Mouse (Mus musculus): ENCODE data around the gene Wnt2. TPM values are rescaled to one million over a fixed set of nuclear protein-coding genes. Genes with fewer than 3 reads are reported as not detected.

The Wnt2 gene
- not detected in 3 replicates for total RNA-seq (2017)

GRCm38 (mm10) chr6:18029746-18030656 lies at the start of gene Wnt2:
Gene Wnt2 (minus strand): TSS chr6:18030585.
- no peak for ATAC-seq (replicated peaks; ENCODE audit: insufficient number of reproducible peaks, low FRiP score, low TSS enrichment, poor library complexity, severe bottlenecking)

- no peak for ATAC-seq (replicated peaks; ENCODE audit: insufficient number of reproducible peaks, low FRiP score, low TSS enrichment, poor library complexity, severe bottlenecking)
Observed at GRCm38 (mm10) chr6:18078615-18079014, 48.2 kb upstream of the Wnt2 start.

- no peak for ATAC-seq (replicated peaks; ENCODE audit: insufficient number of reproducible peaks, low FRiP score, low TSS enrichment, poor library complexity, severe bottlenecking)
Observed at GRCm38 (mm10) chr6:18076986-18077385, 46.6 kb upstream of the Wnt2 start.

- ATAC-seq (replicated peaks; ENCODE audit: insufficient number of reproducible peaks, low FRiP score, low TSS enrichment, poor library complexity, severe bottlenecking), result no peak
Observed at GRCm38 (mm10) chr6:18076577-18076976, 46.2 kb upstream of the Wnt2 start.

- no peak for ATAC-seq (replicated peaks; ENCODE audit: insufficient number of reproducible peaks, low FRiP score, low TSS enrichment, poor library complexity, severe bottlenecking)
Observed at GRCm38 (mm10) chr6:18057899-18058298, 27.5 kb upstream of the Wnt2 start.

- ATAC-seq (replicated peaks; ENCODE audit: insufficient number of reproducible peaks, low FRiP score, low TSS enrichment, poor library complexity, severe bottlenecking), result no peak
Observed at GRCm38 (mm10) chr6:18051702-18052101, 21.3 kb upstream of the Wnt2 start.

GRCm38 (mm10) chr6:18044299-18044698 lies 13.9 kb upstream of the Wnt2 start:
- ATAC-seq (replicated peaks; ENCODE audit: insufficient number of reproducible peaks, low FRiP score, low TSS enrichment, poor library complexity, severe bottlenecking), result no peak

- no peak for ATAC-seq (replicated peaks; ENCODE audit: insufficient number of reproducible peaks, low FRiP score, low TSS enrichment, poor library complexity, severe bottlenecking)
Observed at GRCm38 (mm10) chr6:18043172-18043571, 12.8 kb upstream of the Wnt2 start.

GRCm38 (mm10) chr6:18032271-18032670 lies 1.9 kb upstream of the Wnt2 start:
- ATAC-seq (replicated peaks; ENCODE audit: insufficient number of reproducible peaks, low FRiP score, low TSS enrichment, poor library complexity, severe bottlenecking), result no peak

GRCm38 (mm10) chr6:18031509-18032010 lies 1.2 kb upstream of the Wnt2 start:
- no peak for ATAC-seq (replicated peaks; ENCODE audit: insufficient number of reproducible peaks, low FRiP score, low TSS enrichment, poor library complexity, severe bottlenecking)

- no peak for ATAC-seq (replicated peaks; ENCODE audit: insufficient number of reproducible peaks, low FRiP score, low TSS enrichment, poor library complexity, severe bottlenecking)
Observed at GRCm38 (mm10) chr6:18030868-18031508, 603 bp upstream of the Wnt2 start.

GRCm38 (mm10) chr6:18024133-18024794 lies 6.1 kb downstream of the Wnt2 start:
- no peak for ATAC-seq (replicated peaks; ENCODE audit: insufficient number of reproducible peaks, low FRiP score, low TSS enrichment, poor library complexity, severe bottlenecking)

GRCm38 (mm10) chr6:18013346-18013745 lies 17.0 kb downstream of the Wnt2 start:
- no peak for ATAC-seq (replicated peaks; ENCODE audit: insufficient number of reproducible peaks, low FRiP score, low TSS enrichment, poor library complexity, severe bottlenecking)

- ATAC-seq (replicated peaks; ENCODE audit: insufficient number of reproducible peaks, low FRiP score, low TSS enrichment, poor library complexity, severe bottlenecking), result no peak
Observed at GRCm38 (mm10) chr6:18007356-18007755, 23.0 kb downstream of the Wnt2 start.

GRCm38 (mm10) chr6:18002065-18002464 lies 28.3 kb downstream of the Wnt2 start:
- ATAC-seq (replicated peaks; ENCODE audit: insufficient number of reproducible peaks, low FRiP score, low TSS enrichment, poor library complexity, severe bottlenecking), result no peak

GRCm38 (mm10) chr6:17998497-17998896 lies 31.9 kb downstream of the Wnt2 start:
- no peak for ATAC-seq (replicated peaks; ENCODE audit: insufficient number of reproducible peaks, low FRiP score, low TSS enrichment, poor library complexity, severe bottlenecking)

GRCm38 (mm10) chr6:17994956-17995790 lies 35.2 kb downstream of the Wnt2 start:
- no peak for ATAC-seq (replicated peaks; ENCODE audit: insufficient number of reproducible peaks, low FRiP score, low TSS enrichment, poor library complexity, severe bottlenecking)

- ATAC-seq (replicated peaks; ENCODE audit: insufficient number of reproducible peaks, low FRiP score, low TSS enrichment, poor library complexity, severe bottlenecking), result no peak
Observed at GRCm38 (mm10) chr6:17991625-17992024, 38.8 kb downstream of the Wnt2 start.

Data from monocyte, adult 5-6 weeks (primary cell).